Mouse (Mus musculus): ENCODE data around the gene Hebp1. TPM values are rescaled to one million over a fixed set of nuclear protein-coding genes. Genes with fewer than 3 reads are reported as not detected.

Hebp1 gene
- polyA plus RNA-seq, 1 experiment from 2014 or later, result 3.3 TPM

DNA sequence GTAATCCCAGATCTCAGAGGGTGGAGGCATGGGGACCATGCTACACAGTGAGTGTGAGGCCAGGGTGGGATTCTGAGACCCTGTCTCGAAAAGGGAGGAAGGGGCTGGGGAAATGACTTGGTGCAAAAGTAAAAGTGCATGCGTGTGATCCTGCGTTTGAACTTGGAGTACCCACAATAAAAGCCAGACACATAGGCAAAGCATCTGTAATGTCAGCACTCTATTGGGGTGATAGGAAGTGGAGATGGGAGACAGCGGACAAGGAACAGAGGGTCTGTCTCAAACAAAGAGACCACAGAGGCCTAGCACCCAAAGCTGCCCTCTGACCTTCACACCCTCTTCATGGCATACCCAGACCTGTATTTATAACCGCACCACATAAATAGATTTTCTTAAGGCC is 51.8 kb downstream of the Hebp1 start:
- Histone ChIP-seq H3K9ac (no peak overlapping the region), H3K4me1 (replicated peaks; ENCODE audit: control insufficient read depth, insufficient read depth, low read length) (no peaks in the 10 kb centered on the region), H3K27ac (no peak overlapping the region), H3K9me3 (ENCODE audit: control insufficient read depth, low read length) (no peaks in the 10 kb centered on the region), H3K36me3 (replicated peaks; ENCODE audit: control insufficient read depth, insufficient read depth) (no peaks in the 10 kb centered on the region), H3K27me3 (ENCODE audit: control insufficient read depth, insufficient read depth, low read length) (no peaks in the 10 kb centered on the region), H3K4me3 (replicated peaks; ENCODE audit: low read length) (no peak overlapping the region), H3K4me2 (replicated peaks) (no peak overlapping the region)
- DNase-seq (ENCODE audit: low spot score), result no peak
- ATAC-seq (ENCODE audit: low FRiP score), result no peak
- WGBS, result 93% methylated on average over 5 of the region's 5 CpGs

DNA sequence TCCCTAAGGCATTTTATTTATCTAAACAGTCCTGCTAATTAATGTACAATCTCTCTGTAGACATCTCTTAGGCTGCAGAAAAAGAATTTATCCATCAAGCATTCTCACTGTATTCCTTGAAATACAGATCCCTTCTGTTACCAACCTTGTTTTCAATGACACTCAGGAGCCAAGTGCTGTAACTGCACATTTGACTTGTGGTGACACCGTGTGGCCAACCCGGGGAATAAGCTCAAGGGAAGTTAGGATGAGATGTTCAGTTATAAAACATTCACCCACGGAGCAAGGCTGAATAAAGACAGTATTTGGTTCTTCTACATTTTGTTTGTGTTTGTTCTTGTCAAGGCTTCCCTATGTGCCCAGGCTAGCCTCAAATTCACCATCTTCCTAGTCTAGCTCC is 53.3 kb downstream of the Hebp1 start:
- Histone ChIP-seq H3K27ac (no peak overlapping the region), H3K4me1 (replicated peaks; ENCODE audit: control insufficient read depth, insufficient read depth, low read length) (no peaks in the 10 kb centered on the region), H3K9me3 (ENCODE audit: control insufficient read depth, low read length) (no peaks in the 10 kb centered on the region), H3K4me2 (replicated peaks) (no peak overlapping the region), H3K9ac (no peak overlapping the region), H3K4me3 (replicated peaks; ENCODE audit: low read length) (no peak overlapping the region), H3K36me3 (replicated peaks; ENCODE audit: control insufficient read depth, insufficient read depth) (no peaks in the 10 kb centered on the region), H3K27me3 (ENCODE audit: control insufficient read depth, insufficient read depth, low read length) (no peaks in the 10 kb centered on the region)
- 4% methylated on average over 3 of the region's 3 CpGs for WGBS
- peak; percentile 75 for DNase-seq (ENCODE audit: low spot score)
- no peak; the same call in 1 of the 2 replicates for ATAC-seq (ENCODE audit: low FRiP score)

DNA sequence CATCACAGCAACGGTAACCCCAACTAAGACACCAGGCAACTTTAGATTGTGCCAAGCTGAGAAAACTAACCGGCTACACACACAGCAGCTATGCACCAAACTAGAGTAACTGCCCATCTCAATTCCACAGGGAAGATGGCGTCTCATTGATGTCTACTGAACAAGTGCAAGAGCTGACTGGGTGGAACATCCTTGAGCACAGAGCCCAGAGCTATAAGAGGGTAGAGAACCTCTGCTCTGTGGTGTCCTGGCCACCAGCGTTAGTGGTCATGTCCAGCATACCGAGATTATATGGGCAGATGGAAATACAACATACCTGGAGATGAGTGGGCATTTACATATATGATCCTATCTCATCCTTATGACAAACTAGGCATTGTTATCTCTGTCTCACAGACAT is 54.7 kb downstream of the Hebp1 start:
- Histone ChIP-seq H3K4me1 (replicated peaks; ENCODE audit: control insufficient read depth, insufficient read depth, low read length) (no peaks in the 10 kb centered on the region), H3K4me3 (replicated peaks; ENCODE audit: low read length) (no peak overlapping the region), H3K27ac (no peak overlapping the region), H3K9ac (no peak overlapping the region), H3K4me2 (replicated peaks) (no peak overlapping the region), H3K9me3 (ENCODE audit: control insufficient read depth, low read length) (no peaks in the 10 kb centered on the region), H3K36me3 (replicated peaks; ENCODE audit: control insufficient read depth, insufficient read depth) (no peaks in the 10 kb centered on the region), H3K27me3 (ENCODE audit: control insufficient read depth, insufficient read depth, low read length) (no peaks in the 10 kb centered on the region)
- WGBS, result 98% methylated on average over 5 of the region's 5 CpGs
- no peak for DNase-seq (ENCODE audit: low spot score)
- ATAC-seq (ENCODE audit: low FRiP score), result no peak

DNA sequence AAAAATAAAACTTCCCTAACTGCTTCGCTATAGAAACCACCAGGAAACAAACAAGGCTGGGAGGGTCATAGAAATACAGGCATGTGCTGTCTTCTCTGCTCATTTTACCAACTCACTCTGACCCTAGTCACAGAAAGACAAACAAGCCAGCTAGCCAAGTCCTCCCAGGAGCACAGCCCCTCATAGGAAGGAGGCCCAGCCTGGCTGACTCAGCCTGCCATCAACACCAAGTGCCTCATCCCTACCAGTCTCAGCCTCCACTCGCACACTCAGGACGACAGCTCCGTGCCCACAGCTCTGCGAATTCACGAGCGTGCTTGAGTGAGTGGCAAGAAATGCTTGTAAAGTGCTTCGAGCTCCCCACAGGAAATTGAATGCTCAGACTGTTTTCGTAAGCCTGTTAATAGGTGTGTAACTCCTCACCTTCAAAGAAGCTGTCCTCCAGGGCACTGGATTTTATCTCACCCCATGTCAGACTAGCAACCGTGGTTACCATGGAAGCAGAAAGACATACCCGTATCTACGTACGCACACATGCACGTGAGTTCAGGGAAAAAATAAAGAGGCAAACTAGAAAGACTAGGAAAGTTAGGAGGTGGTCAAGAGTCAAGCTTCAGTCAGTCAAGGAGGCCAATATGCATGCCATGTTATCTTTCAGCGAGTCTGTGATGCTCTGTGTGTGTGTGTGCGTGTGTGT is 56.2 kb downstream of the Hebp1 start:
- Histone ChIP-seq H3K9ac (no peak overlapping the region), H3K4me2 (replicated peaks) (no peak overlapping the region), H3K27me3 (ENCODE audit: control insufficient read depth, insufficient read depth, low read length) (no peaks in the 10 kb centered on the region), H3K27ac (no peak overlapping the region), H3K4me3 (replicated peaks; ENCODE audit: low read length) (no peak overlapping the region), H3K36me3 (replicated peaks; ENCODE audit: control insufficient read depth, insufficient read depth) (no peaks in the 10 kb centered on the region), H3K9me3 (ENCODE audit: control insufficient read depth, low read length) (no peaks in the 10 kb centered on the region), H3K4me1 (replicated peaks; ENCODE audit: control insufficient read depth, insufficient read depth, low read length) (no peaks in the 10 kb centered on the region)
- ATAC-seq (ENCODE audit: low FRiP score) (no peak), DNase-seq (ENCODE audit: low spot score) (no peak)
- 70% methylated on average over 16 of the region's 16 CpGs for WGBS

DNA sequence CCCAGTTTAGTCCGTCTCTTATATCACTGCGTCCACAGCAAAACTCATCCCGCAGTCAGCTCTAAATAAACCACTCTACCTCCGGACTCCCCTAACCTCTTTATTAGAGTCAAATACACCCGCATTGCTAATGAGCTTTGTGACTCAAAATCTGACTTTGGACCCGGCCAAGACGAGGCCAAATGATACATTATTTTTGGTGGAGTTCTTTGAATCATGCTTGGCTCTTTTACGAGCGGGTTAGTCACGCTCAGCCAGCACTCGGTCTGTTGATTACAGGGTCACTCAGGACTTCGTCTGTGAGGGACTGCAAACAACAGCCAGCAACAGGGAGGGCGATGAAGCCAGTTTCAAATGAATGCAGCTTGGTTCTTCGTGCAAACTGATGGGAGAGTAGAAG is 59.1 kb downstream of the Hebp1 start:
- Histone ChIP-seq H3K4me1 (replicated peaks; ENCODE audit: control insufficient read depth, insufficient read depth, low read length) (no peaks in the 10 kb centered on the region), H3K9me3 (ENCODE audit: control insufficient read depth, low read length) (no peaks in the 10 kb centered on the region), H3K27me3 (ENCODE audit: control insufficient read depth, insufficient read depth, low read length) (no peaks in the 10 kb centered on the region), H3K4me2 (replicated peaks) (no peak overlapping the region), H3K27ac (no peak overlapping the region), H3K4me3 (replicated peaks; ENCODE audit: low read length) (no peak overlapping the region), H3K36me3 (replicated peaks; ENCODE audit: control insufficient read depth, insufficient read depth) (no peaks in the 10 kb centered on the region), H3K9ac (no peak overlapping the region)
- DNase-seq (ENCODE audit: low spot score) (no peak), ATAC-seq (ENCODE audit: low FRiP score) (no peak)
- 42% methylated on average over 14 of the region's 14 CpGs for WGBS

DNA sequence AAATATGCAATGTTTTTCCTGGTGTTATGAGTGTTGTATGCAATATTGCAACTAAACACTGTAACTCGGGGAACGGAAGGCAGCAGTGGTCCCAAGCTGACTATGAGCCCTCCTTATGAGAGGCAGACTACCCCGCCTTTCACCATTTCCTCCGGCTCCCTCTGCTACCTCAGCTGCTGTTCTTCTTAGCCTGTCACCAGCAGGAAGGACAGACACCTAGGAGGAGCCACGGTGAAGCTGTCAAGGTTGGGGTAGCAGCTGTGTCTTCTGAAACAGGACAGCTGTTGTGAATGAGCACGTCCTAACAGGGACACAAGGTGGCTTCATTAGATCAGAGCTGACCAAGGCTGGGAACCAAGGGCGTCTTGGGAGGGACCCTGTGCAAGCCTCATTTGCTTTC is 59.6 kb downstream of the Hebp1 start:
- Histone ChIP-seq H3K27me3 (ENCODE audit: control insufficient read depth, insufficient read depth, low read length) (no peaks in the 10 kb centered on the region), H3K27ac (no peak overlapping the region), H3K9me3 (ENCODE audit: control insufficient read depth, low read length) (no peaks in the 10 kb centered on the region), H3K36me3 (replicated peaks; ENCODE audit: control insufficient read depth, insufficient read depth) (no peaks in the 10 kb centered on the region), H3K4me2 (replicated peaks) (no peak overlapping the region), H3K9ac (no peak overlapping the region), H3K4me3 (replicated peaks; ENCODE audit: low read length) (no peak overlapping the region), H3K4me1 (replicated peaks; ENCODE audit: control insufficient read depth, insufficient read depth, low read length) (no peaks in the 10 kb centered on the region)
- no peak for DNase-seq (ENCODE audit: low spot score)
- 59% methylated on average over 7 of the region's 7 CpGs for WGBS
- ATAC-seq (ENCODE audit: low FRiP score), result no peak

DNA sequence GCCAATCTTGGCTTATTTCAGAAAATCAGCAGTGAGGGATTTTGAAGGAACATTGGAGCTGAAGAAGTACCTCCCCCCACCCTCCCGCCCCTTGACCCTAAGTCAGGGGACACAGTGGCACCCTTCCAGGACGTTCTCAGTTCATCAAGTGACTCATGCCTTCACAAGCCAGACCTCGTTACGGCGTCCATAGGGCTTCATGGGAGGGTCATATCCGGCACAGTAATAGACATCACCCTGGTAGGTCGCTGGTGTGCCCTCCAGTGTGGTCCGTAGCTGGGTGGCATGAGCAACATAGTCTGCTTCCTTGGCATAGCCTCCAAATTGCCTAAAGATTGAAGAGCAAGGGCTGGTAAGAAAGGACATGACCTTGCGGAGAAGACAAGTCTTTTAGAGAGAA is 60.1 kb downstream of the Hebp1 start:
- DNase-seq (ENCODE audit: low spot score), result no peak
- Histone ChIP-seq H3K9ac (no peak overlapping the region), H3K4me1 (replicated peaks; ENCODE audit: control insufficient read depth, insufficient read depth, low read length) (no peaks in the 10 kb centered on the region), H3K27ac (no peak overlapping the region), H3K36me3 (replicated peaks; ENCODE audit: control insufficient read depth, insufficient read depth) (no peaks in the 10 kb centered on the region), H3K9me3 (ENCODE audit: control insufficient read depth, low read length) (no peaks in the 10 kb centered on the region), H3K4me3 (replicated peaks; ENCODE audit: low read length) (no peak overlapping the region), H3K27me3 (ENCODE audit: control insufficient read depth, insufficient read depth, low read length) (no peaks in the 10 kb centered on the region), H3K4me2 (replicated peaks) (no peak overlapping the region)
- 89% methylated on average over 9 of the region's 9 CpGs for WGBS
- ATAC-seq (ENCODE audit: low FRiP score), result no peak

DNA sequence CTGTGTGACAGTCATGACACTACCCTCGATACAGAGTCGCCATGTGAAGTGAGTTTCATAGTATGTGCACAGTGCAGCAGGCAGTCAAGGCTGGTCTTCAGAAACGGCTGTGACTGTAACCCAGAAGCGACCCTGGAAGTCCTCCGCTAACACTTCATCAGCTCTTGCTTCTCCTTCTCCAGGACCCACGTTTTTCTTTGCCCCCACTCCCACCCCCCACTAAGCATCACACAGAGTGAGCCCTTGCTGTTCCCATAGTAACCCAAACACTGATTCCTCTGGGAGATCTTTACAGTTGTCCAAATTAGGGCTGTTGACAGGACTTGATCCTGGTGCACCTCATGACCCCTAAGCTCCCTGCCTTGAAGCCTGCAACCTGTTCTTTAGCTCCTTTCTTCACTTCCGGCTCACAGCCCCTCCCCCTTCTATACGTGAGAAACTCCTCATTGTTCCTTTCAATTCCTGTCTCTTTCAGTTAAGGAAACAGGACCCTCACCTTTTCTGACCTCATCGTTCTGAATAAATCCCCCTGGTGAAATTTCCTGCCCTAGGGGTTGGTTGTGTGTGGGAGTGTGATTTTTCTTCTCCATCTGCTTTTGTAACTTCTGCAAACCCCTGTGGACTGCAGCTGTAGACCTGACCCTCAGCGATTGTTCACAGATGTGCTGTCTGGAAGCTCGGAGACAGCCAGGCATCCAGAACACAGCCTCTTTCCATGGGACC is 61.2 kb downstream of the Hebp1 start:
- Histone ChIP-seq H3K4me3 (replicated peaks; ENCODE audit: low read length) (no peak overlapping the region), H3K4me1 (replicated peaks; ENCODE audit: control insufficient read depth, insufficient read depth, low read length) (no peaks in the 10 kb centered on the region), H3K27ac (no peak overlapping the region), H3K9ac (no peak overlapping the region), H3K27me3 (ENCODE audit: control insufficient read depth, insufficient read depth, low read length) (no peaks in the 10 kb centered on the region), H3K9me3 (ENCODE audit: control insufficient read depth, low read length) (no peaks in the 10 kb centered on the region), H3K36me3 (replicated peaks; ENCODE audit: control insufficient read depth, insufficient read depth) (no peaks in the 10 kb centered on the region), H3K4me2 (replicated peaks) (no peak overlapping the region)
- DNase-seq (ENCODE audit: low spot score) (no peak), ATAC-seq (ENCODE audit: low FRiP score) (no peak)
- WGBS, result 38% methylated on average over 11 of the region's 11 CpGs

DNA sequence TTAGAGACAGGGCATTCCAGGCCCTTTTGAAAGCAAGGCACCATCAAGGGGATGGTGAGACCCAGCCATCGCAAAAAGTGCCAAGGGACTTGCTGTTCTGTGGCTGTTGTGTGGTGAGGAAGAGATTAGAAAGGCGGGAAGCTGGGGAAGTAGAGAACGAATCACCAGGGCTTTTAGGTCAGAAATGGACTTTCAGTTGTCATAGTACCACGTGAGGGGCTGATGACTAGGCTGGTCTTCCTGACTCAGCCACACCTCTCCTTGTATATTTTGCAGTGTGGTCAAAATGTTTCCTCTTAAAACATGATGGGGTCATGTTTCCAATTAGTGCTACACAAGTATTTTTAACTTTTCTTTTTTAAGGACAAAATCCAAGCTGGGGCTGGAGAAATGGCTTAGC is 62.1 kb downstream of the Hebp1 start:
- no peak for ATAC-seq (ENCODE audit: low FRiP score)
- no peak overlapping the region for H3K9ac ChIP-seq
- no peak overlapping the region for H3K4me3 ChIP-seq (replicated peaks; ENCODE audit: low read length)
- no peaks in the 10 kb centered on the region for H3K27me3 ChIP-seq (ENCODE audit: control insufficient read depth, insufficient read depth, low read length)
- 82% methylated on average over 4 of the region's 4 CpGs for WGBS
- no peaks in the 10 kb centered on the region for H3K36me3 ChIP-seq (replicated peaks; ENCODE audit: control insufficient read depth, insufficient read depth)
- no peak overlapping the region for H3K4me2 ChIP-seq (replicated peaks)
- H3K4me1 ChIP-seq (replicated peaks; ENCODE audit: control insufficient read depth, insufficient read depth, low read length), result no peaks in the 10 kb centered on the region
- DNase-seq (ENCODE audit: low spot score), result no peak
- no peak overlapping the region for H3K27ac ChIP-seq
- H3K9me3 ChIP-seq (ENCODE audit: control insufficient read depth, low read length), result no peaks in the 10 kb centered on the region
